Mouse (Mus musculus): Measurements from ENCODE around the gene Nfkbia. TPM values are rescaled to one million over a fixed set of nuclear protein-coding genes. Genes with fewer than 3 reads are reported as not detected.
A peak's percentile ranks its signal among the peaks of the same experiment; 100 is the strongest.

Gene Nfkbia
- total RNA-seq (2021) = 10 to 100 TPM; 27.8 to 37.5 TPM

DNA sequence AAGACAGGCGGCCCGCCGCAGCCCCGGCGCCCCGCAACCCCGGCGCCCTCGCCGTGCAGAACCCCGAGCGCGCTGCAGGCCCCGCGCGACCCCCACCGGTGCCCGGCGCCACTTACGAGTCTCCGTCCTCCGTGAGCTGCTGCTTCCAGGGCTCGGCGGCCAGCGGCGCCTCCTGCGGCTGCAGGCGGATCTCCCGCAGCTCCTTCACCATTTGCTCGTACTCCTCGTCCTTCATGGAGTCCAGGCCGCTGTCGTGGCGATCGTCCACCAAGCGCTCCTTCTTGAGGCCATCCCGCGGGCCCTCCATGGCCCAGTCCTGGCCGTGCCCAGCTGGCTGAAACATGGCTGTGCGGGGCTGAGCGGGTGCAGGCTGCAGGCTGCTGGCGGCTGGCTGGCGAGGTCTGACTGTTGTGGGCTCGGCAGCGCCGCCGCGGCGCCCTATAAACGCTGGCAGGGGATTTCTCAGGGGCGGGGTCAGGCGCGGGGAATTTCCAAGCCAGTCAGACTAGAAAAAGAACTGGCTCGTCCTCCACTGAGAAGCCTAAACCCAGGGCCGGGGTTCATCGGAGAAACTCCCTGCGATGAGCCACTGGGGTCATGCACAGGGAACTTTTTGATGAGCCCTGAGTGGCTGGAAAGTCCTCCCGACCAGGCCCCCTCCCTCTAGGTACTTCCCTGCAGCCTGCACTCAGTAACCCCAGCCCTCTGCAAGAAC is at the start of gene Nfkbia:
TSS of gene Nfkbia (minus strand) at position 464 of the 715 bp plus-strand sequence.
- DNase-seq (ENCODE audit: extremely low spot score in 1 of 2, low spot score in 2 of 2) = peak; percentile 90 to 95
- intact Hi-C loops (cut with DNase I) = loop anchor here (5.0 kb wide), 2 partner anchors 35 to 95 kb away; no protein-coding TSS in a partner anchor

DNA sequence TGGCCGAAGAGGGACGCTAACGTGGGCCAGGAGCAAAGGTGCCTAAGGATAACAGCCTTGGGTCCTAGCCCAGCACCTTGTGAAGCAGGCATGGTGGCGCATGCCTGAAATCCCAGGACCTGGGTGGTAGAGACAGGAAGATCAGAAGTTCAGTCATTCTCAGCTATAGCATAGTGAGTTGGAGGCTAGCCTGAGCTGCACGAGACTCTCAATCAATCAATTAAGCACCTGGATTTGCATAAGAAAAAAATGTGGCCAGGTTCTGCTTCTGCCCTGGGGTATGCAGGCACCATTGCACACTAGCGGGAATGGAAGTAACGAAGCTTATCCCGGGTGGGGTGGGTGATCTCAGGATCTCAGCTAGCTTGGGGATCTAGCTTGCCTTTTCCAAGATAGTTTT is 46.7 kb upstream of the Nfkbia start:
- intact Hi-C loops (cut with DNase I) = no loop called here
- DNase-seq (ENCODE audit: extremely low spot score in 1 of 2, low spot score in 2 of 2) = no peak

DNA sequence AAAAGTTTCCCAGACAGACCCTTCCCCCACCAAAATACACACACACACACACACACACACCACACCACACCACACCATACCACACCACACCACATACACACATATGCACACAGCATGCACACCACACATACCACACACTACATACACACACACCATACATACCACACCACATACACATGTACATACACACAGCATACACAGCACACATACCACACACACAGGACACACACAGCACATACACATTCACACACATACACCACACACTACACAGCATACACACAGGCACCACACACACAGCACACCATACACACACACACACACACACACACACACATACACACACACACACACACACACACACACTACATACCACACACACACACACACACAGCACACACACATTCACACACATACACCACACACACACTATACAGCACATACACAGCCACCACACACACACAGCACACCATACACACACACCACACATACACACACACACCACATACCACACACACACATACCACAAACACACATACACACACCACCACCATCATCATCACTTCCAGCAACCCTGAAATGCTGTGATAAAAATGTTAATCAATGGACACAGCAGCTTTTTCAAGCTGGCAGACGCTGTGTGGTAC is 46.0 kb upstream of the Nfkbia start:
- DNase-seq (ENCODE audit: extremely low spot score in 1 of 2, low spot score in 2 of 2) = no peak
- intact Hi-C loops (cut with DNase I) = no loop called here

DNA sequence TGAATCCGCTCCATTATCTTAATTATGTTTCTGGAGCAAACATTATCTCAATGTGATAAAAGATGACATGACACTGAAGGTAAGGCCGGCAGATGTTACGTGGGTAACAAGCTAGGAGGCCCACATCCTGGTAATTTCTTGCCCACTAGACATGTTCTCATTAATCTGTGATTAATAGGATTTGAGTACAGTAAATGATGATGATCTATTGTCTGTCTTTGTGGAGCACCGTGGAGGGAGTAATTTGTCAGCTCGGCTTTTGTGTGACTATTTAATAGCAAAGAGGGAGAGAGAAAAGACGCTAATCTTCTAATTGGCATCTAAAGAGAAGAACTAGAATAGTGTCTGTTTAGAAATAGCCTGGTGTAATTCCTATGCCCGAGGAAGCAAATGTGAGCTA is 45.3 kb upstream of the Nfkbia start:
- no peak for DNase-seq (ENCODE audit: extremely low spot score in 1 of 2, low spot score in 2 of 2)
- intact Hi-C loops (cut with DNase I) = no loop called here

DNA sequence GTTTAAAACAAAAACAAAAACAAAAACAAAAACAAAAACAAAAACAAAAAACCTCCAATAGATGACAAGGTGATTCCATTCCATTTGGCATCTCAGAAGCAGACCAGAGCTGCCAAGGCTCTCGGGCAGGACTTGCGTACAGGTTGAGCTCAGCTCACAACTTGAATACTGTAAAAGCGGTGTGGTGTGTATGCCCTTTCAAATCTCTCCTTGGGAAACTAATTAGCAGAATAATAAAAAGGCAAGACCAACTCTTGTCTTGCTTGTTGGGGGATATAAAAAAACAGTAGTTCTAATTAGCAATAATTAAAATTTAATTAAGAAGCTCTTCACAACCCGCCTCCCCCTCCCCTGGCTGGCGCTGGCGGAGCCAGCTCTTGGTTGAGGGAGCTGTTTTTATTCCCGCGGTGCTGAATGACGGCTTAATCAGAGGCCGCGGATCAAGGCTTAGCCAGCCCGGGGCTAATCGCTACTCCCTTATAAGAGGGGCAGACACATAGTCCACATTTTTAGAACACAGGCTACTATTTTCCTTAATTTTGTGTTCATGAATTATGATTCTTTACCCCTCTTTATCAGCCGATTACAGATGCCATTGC is 44.2 kb upstream of the Nfkbia start:
- intact Hi-C loops (cut with DNase I) = no loop called here
- DNase-seq (ENCODE audit: extremely low spot score in 1 of 2, low spot score in 2 of 2) = peak in 1 of 2 experiments; percentile 27

DNA sequence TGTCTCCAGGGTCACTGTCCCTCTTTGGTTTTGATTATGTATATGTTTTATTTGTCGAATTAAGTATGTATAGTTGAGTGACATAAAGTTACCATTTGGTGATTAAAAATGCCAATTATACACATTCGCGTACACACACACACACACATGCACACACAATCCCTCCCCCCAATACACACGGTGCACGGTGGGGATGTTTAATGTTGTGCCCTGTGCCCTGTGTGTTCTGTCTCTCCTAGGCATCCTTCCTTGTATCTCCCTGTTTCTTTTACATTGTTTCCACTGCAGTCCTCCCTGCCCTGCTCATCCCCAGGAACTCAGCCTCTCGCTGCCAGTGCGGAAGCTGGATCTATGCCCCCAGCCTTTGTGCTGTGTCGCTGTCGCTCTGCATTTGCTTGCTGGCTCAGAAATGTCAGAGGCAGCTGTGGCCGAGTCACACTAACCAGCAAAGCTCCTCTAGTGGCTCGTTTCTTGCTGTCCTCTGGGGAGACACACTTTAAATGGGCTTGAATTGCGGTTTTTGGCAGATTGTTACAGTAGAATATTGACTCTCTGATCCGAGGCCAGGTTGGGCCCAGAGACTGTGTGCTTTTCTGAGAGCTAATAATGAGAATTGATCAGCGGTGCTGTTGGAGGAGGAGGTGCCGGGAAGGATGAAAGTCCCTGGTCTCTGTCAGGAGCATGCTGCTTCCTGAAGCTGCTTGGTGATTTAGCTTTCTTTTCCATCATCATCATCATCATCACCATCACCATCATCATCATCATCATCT is 34.7 kb upstream of the Nfkbia start:
- intact Hi-C loops (cut with DNase I) = no loop called here

DNA sequence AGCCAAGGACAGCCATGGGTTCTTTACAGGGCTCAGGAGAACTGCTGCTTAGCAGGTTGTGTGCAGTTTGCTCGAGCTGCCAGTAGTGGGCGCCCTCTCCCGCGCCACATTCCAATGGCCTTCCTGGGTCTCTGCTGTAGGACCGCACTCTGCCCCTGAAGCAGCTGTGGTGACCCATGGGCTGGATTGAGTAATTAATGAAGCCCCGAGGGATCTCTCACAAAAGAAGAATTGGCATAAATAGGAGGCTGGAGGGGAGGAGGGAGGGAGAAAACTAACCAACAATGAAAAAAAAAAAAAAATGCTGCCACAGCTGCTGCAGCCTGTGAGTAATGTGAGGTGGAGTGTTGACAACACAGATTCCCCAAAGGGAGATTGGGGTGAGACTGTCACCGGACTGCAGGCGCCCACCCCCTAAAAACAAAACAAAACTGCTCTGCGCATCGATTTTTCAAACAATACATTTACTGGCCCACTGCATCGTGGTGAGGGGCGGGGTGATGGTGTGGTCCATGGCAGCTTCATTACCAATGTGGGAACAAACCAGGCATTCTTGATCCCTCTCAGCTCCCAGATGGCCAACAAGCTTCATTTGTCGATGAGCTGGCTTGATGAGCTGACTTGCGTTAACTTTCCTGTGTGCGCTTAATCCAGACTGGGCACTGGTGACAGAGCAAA is 25.8 kb upstream of the Nfkbia start:
- peak in 1 of 2 experiments; percentile 47 for DNase-seq (ENCODE audit: extremely low spot score in 1 of 2, low spot score in 2 of 2)
- intact Hi-C loops (cut with DNase I) = loop anchor here (10.0 kb wide), 1 partner anchor 207 kb away; no protein-coding TSS in a partner anchor

More for the DNA sequence above, 34.7 kb upstream of the Nfkbia start:
- DNase-seq (ENCODE audit: extremely low spot score in 1 of 2, low spot score in 2 of 2) = no peak

DNA sequence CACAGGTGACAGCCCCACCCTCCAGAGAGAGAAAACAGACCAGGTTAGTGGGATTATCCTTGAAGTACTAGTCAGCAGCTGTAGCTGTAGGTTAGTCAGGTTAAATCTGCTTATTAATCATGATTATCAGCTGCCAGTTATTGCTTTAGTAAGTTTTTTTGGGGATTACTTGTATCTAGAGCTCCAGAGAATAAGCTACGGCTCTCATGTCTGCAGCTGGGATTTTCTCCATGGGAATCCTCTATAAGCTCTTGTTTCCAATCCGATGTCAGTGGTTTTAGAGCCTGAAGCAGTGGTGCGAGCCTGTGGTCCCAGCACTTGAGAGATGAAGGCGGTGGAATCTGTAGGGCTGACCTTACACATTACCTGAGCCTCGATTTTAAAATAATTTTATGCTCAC is 16.4 kb upstream of the Nfkbia start:
- DNase-seq (ENCODE audit: extremely low spot score in 1 of 2, low spot score in 2 of 2) = no peak
- intact Hi-C loops (cut with DNase I) = loop anchor here (10.0 kb wide), 1 partner anchor 326 kb away; the partner anchor contains the start of gene Brms1l

DNA sequence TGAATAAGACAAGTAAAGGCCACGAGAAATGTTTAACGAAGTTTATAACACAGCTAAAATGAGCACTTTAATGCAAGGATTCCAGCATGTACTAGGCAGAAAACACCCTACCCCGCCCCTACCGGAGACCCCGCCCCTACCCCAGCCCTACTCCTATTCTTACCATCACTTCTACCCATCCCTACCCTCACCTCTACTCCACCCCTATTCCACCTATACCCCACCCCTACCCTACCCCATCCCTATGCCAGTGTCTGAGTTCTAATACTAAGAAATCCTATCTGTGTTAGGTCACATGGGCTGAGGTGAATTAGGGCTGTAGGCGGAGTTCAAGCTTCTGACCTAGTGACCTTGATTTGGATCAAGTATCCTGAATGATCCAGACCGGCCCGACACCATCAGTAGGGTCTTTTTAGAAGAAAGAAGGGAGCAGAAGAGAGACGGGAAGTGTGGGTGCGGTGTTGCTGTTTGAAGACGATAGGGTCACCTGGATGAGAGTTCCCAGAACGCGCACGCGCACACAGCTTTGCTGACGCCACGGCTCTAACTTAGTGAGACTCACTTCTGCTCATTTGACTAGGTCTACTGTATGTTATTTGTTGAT is 15.0 kb upstream of the Nfkbia start:
- no peak for DNase-seq (ENCODE audit: extremely low spot score in 1 of 2, low spot score in 2 of 2)
- intact Hi-C loops (cut with DNase I) = loop anchor here (10.0 kb wide), 1 partner anchor 327 kb away; the partner anchor contains the start of gene Brms1l

DNA sequence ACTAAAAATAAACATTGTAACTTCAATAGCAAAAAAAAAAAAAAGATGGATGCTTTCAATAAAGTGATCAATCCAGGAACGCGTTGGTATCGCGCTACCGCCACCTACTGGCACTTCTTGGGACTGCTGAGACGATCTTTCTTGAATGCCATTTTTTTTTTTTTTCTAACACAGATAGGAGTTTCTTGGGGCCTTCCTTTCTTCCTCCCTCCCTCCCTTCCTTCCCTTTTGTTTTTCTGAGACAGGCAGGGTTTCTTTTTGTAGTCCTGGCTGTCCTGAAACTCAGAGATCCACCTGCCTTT is 13.5 kb upstream of the Nfkbia start:
- intact Hi-C loops (cut with DNase I) = loop anchor here (10.0 kb wide), 1 partner anchor 329 kb away; the partner anchor contains the start of gene Brms1l
- peak in 1 of 2 experiments; percentile 67 for DNase-seq (ENCODE audit: extremely low spot score in 1 of 2, low spot score in 2 of 2)

DNA sequence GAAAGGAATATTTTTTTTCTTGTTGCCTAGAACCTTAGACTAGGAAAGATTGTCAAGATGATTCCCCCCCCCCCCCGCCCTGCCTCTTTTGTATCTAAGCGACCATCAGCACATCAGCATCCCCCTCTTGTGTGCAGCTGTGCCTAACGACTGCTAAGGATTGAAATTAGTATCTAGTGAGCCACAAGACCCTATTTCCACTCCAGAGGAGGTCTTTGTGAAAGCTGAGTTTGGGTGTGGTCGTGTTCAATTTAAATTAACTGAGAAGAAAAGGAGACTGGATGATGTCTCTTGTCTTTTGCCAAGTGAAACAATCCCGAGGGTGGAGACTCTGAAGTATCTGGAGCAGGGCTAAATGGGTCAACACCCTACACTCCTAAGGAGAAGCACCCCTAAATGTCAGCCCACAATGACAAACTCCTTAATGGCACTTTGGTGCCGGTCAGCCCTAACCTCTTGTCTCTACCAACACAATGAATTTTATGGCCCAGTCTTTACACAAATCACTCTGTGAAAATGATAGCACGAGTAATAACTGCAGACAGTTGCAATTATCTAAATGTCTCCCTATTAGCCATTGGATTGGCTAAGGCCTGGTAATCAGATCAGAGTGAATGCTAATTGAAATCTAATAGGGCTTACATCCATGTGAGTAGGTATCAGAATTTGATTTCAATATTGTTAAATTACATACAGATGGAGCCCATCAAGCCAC is 13.0 kb upstream of the Nfkbia start:
- intact Hi-C loops (cut with DNase I) = loop anchor here (10.0 kb wide), 1 partner anchor 329 kb away; the partner anchor contains the start of gene Brms1l
- DNase-seq (ENCODE audit: extremely low spot score in 1 of 2, low spot score in 2 of 2) = no peak

DNA sequence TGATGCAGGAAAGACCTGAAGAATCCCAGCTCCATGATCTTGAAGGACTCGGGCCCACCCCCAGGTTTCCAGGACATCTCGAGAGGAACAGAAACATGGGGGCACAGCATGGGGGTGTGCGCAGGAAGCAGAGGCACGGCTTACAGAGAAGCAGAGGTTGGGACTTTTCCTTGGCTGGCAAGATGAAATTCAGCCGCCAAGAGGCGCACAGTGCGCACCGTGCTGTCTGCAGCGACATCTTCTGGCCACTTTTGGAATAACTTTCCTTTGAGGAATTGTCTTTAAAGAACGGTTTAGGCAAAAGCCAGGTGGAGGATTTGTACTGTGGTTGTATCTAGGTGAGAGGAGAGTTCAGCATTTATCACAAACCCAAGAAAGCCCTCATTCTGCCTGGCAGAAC is 6.6 kb upstream of the Nfkbia start:
- peak; percentile 71 to 81 for DNase-seq (ENCODE audit: extremely low spot score in 1 of 2, low spot score in 2 of 2)

DNA sequence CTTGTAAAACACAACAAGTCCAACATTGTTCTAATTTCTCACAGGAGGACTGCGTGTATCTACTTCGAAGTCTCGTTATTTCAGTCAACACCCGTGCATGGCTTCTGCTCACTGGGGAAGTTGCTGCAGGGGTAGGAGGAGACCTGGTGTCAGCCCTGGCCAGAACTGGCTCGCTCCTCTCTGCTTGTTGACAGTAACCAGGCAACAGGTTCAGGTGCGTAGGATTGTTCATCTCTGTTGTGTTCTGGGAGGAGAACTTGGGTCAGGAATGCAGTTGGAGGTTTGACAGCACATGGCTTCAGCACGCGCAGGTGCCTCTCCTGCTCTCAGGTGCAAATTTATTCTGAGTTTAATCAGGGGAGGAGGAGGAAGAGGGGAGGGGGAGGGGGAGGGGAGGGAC is 5.3 kb upstream of the Nfkbia start:
- DNase-seq (ENCODE audit: extremely low spot score in 1 of 2, low spot score in 2 of 2) = no peak
- intact Hi-C loops (cut with DNase I) = loop anchor here (2.0 to 5.0 kb wide), 2 partner anchors 125 to 183 kb away; no protein-coding TSS in a partner anchor

More for the DNA sequence above, 6.6 kb upstream of the Nfkbia start:
- intact Hi-C loops (cut with DNase I) = loop anchor here (1.0 to 5.0 kb wide), 3 partner anchors 127 to 184 kb away; no protein-coding TSS in a partner anchor

DNA sequence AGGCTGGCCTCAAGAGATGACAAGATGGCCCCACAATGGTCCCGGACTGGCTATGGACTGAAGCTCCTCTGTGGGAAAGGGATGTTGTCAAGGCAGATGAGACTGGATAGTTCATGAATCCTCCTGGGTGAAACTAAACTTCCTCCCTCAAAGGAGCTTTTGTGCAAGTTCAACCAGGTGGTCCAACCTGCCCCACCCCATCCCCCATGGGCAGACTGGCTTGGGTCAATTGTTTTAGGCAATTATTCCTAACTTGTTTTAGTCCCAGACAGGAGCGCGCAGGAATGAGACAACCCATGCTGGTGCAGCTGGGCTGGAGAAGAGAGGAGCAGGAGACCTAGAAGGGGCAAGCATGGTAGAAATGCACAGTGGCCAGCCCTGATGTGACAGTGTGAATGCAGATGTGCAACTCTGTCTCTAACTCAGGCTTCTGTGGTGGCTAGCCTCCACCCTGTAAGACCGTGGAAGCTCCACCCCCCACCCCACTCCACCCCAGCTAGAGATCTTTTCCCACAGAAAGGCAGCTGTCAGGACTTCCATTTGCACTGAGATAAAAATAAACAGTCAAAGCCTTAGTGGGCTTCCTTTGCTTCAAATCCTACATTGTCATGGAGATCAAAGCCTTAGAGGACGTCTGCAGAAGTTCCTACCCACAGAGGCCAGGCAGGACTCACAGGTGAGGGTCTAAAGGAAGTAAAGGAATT is 3.6 kb upstream of the Nfkbia start:
- peak in 1 of 2 experiments; percentile 67 for DNase-seq (ENCODE audit: extremely low spot score in 1 of 2, low spot score in 2 of 2)
- intact Hi-C loops (cut with DNase I) = loop anchor here (5.0 kb wide), 1 partner anchor 124 kb away; no protein-coding TSS in a partner anchor

DNA sequence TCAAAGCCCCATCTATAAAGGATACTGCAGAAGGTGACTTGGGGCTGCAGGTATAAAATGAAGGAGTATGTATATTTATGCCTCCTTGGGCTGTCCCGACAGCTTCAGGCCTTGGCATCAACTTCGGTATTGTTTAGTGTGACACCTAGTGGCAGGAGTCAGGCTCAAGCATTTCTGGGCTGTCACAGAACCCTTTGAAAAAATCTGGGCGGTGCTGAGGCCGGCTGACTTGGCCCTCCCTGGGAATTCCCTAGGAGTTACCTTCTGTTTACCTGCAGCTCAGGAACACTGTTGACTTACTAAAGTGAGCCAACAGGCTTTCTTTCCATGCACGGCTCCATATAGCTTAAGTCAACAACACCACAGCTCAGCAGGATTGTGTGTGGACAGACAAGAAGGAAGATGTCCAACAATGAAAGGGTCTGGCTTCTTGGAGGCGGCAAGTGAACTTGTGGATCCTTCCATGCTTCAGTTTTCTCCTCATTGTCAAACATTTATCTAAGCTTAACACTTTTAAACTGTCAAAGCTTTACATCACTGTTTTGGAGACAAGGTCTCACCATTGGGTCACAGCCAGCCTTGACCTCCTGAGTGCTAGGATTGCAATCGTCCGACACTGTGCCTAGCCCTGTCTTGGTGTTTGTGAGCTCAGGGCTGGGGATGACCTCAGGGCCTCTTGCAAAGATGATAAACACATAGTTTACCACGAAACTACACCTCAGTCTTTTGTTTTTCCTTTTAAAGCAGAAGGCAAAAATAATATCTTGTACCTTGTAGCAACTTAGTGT is 2.9 kb upstream of the Nfkbia start:
- peak in 1 of 2 experiments; percentile 73 for DNase-seq (ENCODE audit: extremely low spot score in 1 of 2, low spot score in 2 of 2)
- intact Hi-C loops (cut with DNase I) = loop anchor here (5.0 kb wide), 1 partner anchor 123 kb away; no protein-coding TSS in a partner anchor

DNA sequence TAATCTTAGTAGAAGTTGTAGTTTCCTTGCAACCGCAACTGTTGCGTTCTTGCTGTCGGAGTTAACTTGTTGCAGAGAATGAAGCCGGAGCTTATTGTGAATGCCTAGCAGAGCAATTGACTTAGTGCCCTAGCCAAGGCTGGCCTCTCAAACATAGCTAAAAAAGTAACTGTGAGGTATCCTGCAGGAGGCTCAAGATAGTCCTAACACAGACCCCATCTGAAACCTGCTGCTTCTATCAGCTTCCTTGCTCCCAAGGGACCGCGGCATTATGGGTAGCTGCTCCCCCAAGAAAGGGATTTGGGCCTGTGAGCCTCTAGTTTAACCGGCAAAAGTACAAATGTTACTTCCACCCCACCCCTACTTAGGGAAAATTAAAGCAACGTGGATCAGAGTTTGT is 934 bp upstream of the Nfkbia start:
- intact Hi-C loops (cut with DNase I) = loop anchor here (5.0 kb wide), 2 partner anchors 36 to 96 kb away; no protein-coding TSS in a partner anchor

More for the DNA sequence above, 934 bp upstream of the Nfkbia start:
- no peak for DNase-seq (ENCODE audit: extremely low spot score in 1 of 2, low spot score in 2 of 2)
